Mouse (Mus musculus) adrenal gland (tissue): ENCODE measurements around the gene Cacna1h.

Source experiments
- intact Hi-C: fragments of 180-260 bp; cut with DNase I; formaldehyde crosslinking; loops from one replicate; pipeline ENCODE4 v1.15.1; 2025
- long read RNA-seq, 2 experiments: library from polyadenylated mRNA; unstranded; transcript quantifications; one replicate each; pipeline ENCODE4 v2.0.0; 2020; ENCODE audit warnings: borderline replicate concordance in 1 of 2; ENCODE audit not compliant: insufficient replicate concordance in 1 of 2

Cacna1h gene
- long read RNA-seq, experiment 1, partial matches to known transcripts, result 4 of 11 reads
- long read RNA-seq, experiment 1, other reads (novel, unspliced or antisense), result 6 of 11 reads
- long read RNA-seq, experiment 2, partial matches to known transcripts, result 7 of 19 reads
- long read RNA-seq, experiment 2, other reads (novel, unspliced or antisense), result 11 of 19 reads

DNA sequence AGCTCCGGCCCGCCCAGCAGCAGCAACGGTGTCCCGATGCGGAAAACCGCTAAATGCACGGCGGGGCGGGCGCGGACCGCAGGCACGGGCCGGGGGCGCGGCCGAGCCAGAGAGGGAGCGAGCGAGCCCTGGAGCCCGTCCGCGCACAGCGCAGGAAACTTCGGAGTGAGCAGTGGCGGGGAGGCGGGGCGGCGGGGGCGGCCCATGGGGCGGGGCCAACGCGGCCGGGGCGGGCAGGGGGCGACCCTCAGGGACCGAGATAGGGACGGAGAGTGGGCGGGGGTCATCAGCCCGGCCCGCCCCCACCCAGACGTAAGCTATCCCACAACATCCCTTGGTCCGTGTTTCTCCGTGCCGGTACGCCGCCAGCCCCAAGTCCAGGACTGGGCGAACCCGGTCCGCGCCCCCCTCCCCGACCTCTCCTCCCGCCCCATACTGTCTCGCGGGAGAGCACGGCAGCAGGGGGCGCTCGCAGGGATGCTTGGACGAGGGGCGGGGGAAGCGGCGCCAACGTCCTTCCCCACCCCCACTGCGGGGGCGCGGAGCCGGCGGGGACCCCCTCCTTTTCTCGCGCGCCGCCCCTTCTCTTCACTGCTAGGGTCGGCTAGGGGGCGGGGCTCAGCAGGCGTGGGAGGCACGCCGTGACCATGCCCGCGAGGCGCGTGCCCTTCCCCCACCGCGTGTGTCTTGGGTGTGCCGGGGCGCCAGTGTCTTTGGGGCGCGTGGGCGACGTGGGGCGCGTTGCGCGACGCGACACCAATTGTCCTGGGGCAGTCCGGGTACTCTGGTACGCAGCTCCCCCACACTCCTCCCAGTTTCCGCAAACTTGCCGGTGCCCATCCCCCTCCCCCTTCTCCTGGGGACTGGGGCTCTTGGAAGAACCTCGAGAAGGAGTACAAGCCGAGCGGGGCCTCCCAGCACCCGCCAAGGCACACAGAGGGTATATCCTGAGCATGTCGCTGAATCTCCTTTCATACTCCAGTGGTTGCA is at the start of gene Cacna1h:
Cacna1h (minus strand) TSS at position 167 of the 990 bp plus-strand sequence.
- intact Hi-C loops, result loop anchor here (5.0 kb wide), 1 partner anchor 37 kb away; no protein-coding TSS in a partner anchor

DNA sequence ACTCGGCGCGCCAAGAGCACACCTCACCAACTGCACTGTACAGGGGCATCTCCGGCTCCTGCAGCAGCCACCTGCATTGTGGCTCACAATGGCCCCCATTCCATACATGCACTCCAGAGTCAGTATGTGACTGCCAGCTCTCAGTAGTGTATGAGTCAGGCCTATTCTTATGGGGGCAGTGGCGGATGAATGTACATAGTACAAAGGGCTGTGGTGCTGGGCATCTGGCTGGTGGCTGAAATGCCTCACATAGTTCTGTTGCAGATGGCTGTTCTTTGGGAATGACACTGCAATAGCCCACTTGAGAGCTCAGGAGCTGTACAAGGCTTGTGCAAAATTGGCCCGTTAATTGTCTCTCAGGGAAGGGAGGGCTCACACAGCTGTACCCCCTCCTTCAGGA is 48.5 kb upstream of the Cacna1h start:
- intact Hi-C loops, result no loop called here

- intact Hi-C loops, result no loop called here
Observed at GRCm38 (mm10) chr17:25480820-25481219, 47.2 kb upstream of the Cacna1h start.

DNA sequence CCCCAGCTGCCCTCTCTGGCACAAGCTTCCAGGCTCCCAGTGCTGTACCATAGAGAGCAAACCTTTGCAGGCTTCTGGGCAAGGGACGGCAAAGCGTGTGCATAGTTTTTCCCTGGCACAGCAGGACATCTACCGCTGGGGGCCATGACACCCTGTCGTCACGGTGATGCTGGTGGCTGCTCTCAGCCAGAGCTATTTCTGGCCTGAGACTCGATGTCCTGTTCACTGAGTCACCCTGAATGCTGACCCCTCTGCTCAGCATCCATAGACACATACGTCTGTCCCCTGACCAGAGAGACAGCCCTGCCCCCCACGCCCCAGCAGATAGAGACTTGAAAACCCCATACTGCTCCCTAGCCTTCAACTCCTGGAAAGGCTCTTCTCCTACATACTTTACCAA is 46.6 kb upstream of the Cacna1h start:
- intact Hi-C loops, result no loop called here

DNA sequence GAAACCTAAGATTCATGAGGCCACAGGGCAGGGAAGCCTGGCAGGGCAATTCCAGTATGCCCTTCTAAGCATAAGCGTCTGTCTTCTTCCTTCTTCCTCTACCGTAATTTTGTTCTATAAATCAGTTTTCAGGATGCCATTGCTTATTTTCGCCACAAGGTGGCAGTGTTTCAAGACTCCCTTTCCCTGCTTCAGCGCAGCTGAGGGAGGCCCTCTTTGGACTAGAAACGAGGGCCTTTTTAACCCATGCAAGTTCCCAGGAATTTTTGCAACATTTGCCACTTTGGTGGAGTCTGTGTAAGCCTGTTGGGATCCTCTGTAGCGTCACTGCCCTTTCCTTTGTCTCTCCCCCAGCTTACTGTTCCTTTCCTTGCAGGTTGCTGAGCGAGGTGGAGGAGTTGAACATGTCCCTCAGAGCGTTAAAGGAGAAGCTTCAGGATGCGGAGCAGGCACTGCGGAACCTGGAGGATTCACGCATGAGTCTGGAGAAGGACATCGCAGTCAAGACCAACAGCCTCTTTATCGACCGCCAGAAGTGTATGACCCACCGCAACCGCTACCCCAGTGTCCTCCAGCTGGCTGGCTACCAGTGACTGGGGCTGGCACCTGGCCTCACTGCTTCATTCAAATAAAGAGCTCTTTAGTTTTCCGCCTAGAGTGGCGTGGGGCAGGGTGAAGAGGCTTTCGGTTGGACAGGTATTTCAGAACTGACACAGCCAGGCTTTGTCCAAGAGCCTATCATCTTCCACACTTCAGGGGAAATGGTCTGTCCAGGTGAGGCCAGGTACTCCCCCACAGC is 42.6 kb upstream of the Cacna1h start:
- intact Hi-C loops, result loop anchor here (1.0 kb wide), 2 partner anchors 31 to 222 kb away; no protein-coding TSS in a partner anchor

DNA sequence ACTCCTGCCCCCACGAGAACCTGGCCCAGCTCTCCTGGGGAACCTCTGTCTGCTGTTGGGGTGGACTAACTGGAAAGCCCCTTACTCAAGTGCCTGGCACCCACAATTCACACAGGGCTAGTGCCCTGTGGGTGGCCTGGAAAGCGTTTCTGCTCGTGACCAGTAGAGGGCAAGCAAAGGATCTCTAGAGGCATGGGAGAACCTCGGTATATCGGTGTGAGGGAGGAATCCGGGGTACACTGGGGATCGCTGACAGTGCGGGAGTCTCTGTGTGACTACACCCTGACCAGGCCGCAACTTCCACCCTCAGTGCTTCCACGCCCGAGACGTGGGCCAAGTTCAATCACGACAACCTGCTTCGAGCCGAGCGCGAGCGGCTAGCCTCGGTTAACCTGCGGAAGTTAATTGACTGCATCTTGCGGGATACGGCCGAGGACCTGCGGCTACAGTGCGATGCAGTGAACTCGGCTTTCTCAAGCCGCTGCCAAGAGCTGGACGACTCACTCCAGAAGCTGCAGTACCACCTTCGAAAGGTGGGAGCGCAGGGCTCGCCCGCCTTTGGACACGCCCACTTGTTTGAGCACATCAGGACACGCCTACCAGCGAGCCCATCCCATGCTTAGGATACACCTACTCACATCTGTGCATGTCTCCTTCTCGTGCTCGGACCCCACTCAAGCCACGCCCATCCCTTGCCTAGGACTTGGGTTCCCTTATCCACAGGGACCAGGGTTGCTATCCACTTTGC is 40.9 kb upstream of the Cacna1h start:
- intact Hi-C loops, result loop anchor here (5.0 kb wide), 1 partner anchor 182 kb away; no protein-coding TSS in a partner anchor

GRCm38 (mm10) chr17:25472044-25472443 is 38.5 kb upstream of the Cacna1h start:
- intact Hi-C loops, result loop anchor here (5.0 kb wide), 1 partner anchor 180 kb away; no protein-coding TSS in a partner anchor

DNA sequence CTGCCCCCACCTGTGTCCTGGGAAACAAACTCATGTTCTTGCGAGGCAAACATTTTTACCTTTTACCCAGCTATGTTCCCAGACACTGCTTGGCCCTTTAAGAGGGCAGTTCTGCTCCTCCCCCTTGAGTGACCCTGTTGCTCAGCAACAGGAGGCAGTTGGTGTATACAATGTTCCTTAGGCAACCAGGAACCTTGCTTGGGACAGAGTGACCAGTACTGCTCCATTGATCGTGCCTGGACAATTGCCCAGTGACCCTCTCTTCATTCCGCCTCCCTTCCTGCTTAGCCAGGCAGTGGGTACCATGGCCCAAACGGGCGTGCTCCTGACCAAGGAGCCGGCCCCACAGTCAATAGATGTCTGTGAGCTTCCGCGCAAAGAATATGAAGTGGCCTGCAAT is 37.8 kb upstream of the Cacna1h start:
- intact Hi-C loops, result loop anchor here (2.0 to 5.0 kb wide), 2 partner anchors 137 to 179 kb away; no protein-coding TSS in a partner anchor

GRCm38 (mm10) chr17:25469798-25470197 is 36.2 kb upstream of the Cacna1h start:
- intact Hi-C loops, result loop anchor here (2.0 to 5.0 kb wide), 3 partner anchors 71 to 177 kb away; no protein-coding TSS in a partner anchor

- intact Hi-C loops, result loop anchor here (2.0 kb wide), 1 partner anchor 70 kb away; no protein-coding TSS in a partner anchor
Observed at GRCm38 (mm10) chr17:25468301-25468700, 34.7 kb upstream of the Cacna1h start.

- intact Hi-C loops, result loop anchor here (2.0 kb wide), 1 partner anchor 69 kb away; no protein-coding TSS in a partner anchor
Observed at GRCm38 (mm10) chr17:25467781-25468180, 34.2 kb upstream of the Cacna1h start.

- intact Hi-C loops, result no loop called here
Observed at GRCm38 (mm10) chr17:25466257-25466656, 32.7 kb upstream of the Cacna1h start.

DNA sequence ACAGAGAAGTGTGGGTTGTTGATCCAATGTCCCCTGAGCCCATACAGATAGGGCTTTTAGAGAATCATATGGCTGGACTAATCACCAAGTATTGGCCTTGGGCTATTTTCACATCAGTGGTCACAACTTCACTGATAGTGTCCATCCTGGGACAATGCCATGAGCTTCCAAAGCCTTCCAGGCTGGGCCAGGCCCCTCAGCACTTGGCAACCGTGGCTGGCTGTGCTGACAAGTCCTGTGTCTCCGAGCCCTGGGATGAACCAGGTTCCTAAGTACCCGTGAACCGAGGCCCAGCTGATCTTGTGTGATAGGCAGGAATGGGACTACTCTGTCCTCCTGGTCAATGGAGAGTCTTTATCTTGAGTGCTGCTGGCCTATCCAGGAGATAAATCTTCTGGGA is 30.5 kb upstream of the Cacna1h start:
- intact Hi-C loops, result no loop called here

DNA sequence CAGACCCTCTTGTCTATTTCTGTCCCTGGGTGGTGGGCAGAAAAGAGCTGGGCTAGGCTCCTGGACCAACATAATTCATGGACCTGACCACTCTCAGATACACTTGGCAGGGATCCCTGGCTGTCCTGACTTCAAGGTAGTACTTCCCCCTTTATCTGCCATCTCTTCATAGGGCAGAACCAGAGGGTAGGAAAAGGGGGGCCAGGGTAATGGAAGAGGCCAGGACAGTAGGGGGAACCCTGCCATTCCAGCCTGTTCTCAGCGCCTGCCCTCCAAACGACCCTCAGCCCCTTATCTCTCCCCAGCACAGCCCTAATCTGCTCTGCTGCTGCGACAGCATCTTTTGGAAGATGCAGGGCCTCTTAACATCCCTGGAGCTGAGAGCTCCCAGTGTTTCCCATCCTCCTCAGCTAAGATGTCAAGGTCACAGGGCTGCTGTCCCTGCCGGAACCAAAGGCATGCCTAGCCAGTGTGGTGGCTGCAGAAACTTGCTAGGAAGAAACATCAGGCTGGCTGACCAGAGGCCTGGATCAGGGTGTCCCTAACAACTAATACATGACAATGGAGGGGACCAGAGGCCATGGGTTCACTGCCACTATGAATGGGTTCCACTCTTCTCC is 29.9 kb upstream of the Cacna1h start:
- intact Hi-C loops, result no loop called here

DNA sequence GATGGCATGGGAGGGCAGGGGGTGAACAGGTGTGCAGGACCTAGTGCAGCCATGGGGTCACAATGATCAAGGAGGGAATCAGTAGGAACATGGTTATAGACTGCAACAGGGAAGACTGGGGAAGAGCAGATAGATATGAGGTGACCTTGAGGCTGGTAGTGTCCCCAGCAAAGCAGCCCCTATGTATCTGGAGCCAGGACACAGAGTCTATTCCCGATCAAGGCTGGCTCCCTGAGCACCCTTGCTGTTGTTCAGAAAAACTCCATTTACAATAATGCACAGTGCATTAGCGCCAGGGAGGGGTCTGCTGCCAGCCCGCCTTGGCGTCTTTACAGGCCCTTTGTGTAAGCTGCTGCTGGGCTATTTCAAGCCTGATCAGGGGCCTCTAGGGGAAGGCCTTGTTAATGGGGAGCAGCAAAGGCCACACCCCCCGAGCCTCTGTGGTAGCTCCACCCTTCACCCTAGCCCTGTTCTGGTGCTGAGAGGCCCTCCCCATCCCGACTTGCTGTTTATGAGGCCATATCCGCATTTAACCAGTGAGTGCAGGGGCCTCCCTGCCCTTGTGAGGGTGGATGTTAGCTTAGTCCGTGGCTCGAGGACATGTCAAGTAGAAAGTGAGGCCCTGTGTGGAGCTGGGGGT is 28.8 kb upstream of the Cacna1h start:
- intact Hi-C loops, result no loop called here

DNA sequence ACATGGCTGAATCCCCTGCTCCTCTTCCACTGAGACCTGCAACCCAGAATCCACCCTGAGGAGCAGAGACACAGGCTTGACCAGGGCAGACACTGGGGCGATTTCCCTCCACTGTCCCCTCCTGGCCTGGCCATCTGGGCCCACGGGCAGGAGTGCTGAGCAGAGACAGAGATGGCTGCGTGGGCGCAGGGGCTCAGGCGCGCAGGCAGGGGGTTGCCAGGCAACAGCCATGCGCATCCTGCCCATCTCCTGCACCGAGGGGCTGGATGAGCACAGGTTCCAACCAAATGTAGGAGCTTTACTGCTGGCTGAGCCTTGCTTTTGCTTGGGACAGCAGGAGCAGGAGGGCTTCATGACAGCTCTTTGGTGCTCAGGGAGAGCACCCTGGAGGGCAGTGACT is 23.0 kb upstream of the Cacna1h start:
- intact Hi-C loops, result no loop called here

- intact Hi-C loops, result no loop called here
Observed at GRCm38 (mm10) chr17:25454272-25454671, 20.7 kb upstream of the Cacna1h start, which contains the start of gene Tekt4. TSS of gene Tekt4 (plus strand) at chr17:25454615.

GRCm38 (mm10) chr17:25452246-25452965 is 18.8 kb upstream of the Cacna1h start:
- intact Hi-C loops, result no loop called here

DNA sequence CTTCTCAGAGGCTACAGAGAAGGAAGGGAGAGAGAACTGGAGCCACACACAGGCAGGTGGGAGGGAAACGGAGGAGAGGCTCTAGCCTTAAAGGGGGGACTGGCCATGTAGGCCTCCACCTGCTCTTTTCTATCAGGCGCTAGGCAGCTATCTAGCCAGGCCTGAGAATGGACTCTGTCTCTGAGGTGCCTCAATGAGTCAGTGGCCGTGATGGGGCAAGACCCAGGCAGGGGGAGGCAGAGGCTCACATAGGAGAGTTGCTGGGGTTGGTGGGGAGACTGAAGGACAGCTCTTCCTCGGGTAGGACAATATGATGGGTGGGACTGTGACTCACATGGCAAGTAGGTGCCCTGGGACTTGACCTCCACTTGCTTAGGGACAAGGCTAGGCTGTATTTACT is 16.7 kb upstream of the Cacna1h start:
- intact Hi-C loops, result no loop called here
